In genomic region chr1:156672720-156673475, GRCm38 (mm10) we compare ENCODE assay signal across 8 mouse cellular contexts. TPM values are rescaled to one million over a fixed set of nuclear protein-coding genes. Genes with fewer than 3 reads are reported as not detected.
A peak's percentile ranks its signal among the peaks of the same experiment; 100 is the strongest.
DNase-seq lines count a peak whose midpoint lies in the region; TF ChIP-seq lines count a peak whose summit lies in the region.

No protein-coding gene starts in this region.

- no peaks in the 10 kb centered on the region for H3K9me3 ChIP-seq in forebrain, embryonic 10.5 days
- H3K9me3 ChIP-seq in limb, embryonic 10.5 days (replicated peaks): no peaks in the 10 kb centered on the region

- H3K27ac ChIP-seq in spleen, adult 2 months (ENCODE audit: insufficient read depth, low read length): peak overlapping the region; percentile 87
- peak overlapping the region; percentile 79 for H3K27ac ChIP-seq in forebrain, embryonic 10.5 days
- peak overlapping the region; percentile 22; the same call in 1 of the 2 replicates for H3K27ac ChIP-seq in limb, embryonic 10.5 days

- peak overlapping the region; percentile 85 for H3K4me3 ChIP-seq in spleen, adult 2 months (ENCODE audit: extremely low read depth, insufficient read depth, insufficient read length)
- H3K4me3 ChIP-seq in forebrain, embryonic 10.5 days: peak overlapping the region; percentile 63
- H3K4me3 ChIP-seq in limb, embryonic 10.5 days: peak overlapping the region; percentile 62
- H3K4me3 ChIP-seq in myocyte: peak overlapping the region; percentile 90

- H3K36me3 ChIP-seq in spleen, adult 2 months (ENCODE audit: control insufficient read depth, insufficient read depth, low read length): peaks cover 14% of the 10 kb centered on the region
- no peaks in the 10 kb centered on the region; the same call in 1 of the 2 replicates for H3K36me3 ChIP-seq in forebrain, embryonic 10.5 days (replicated peaks)
- H3K36me3 ChIP-seq in limb, embryonic 10.5 days: no peaks in the 10 kb centered on the region
- H3K36me3 ChIP-seq in myocyte (ENCODE audit: control insufficient read depth, insufficient read depth): peaks cover 12% of the 10 kb centered on the region

- peaks cover 5% of the 10 kb centered on the region for H3K79me2 ChIP-seq in myocyte (ENCODE audit: control insufficient read depth, insufficient read depth)

- H3K27me3 ChIP-seq in spleen, adult 2 months (ENCODE audit: control insufficient read depth, insufficient read depth, low read length): no peaks in the 10 kb centered on the region
- peaks cover 26% of the 10 kb centered on the region for H3K27me3 ChIP-seq in forebrain, embryonic 10.5 days (ENCODE audit: poor library complexity, severe bottlenecking)
- H3K27me3 ChIP-seq in limb, embryonic 10.5 days (ENCODE audit: low read depth, poor library complexity, severe bottlenecking): peaks cover 7% of the 10 kb centered on the region; the same call in 1 of the 2 replicates
- H3K27me3 ChIP-seq in myocyte (ENCODE audit: control insufficient read depth, insufficient read depth, insufficient read length): no peaks in the 10 kb centered on the region

- peaks cover 6% of the 10 kb centered on the region; the same call in 1 of the 2 replicates for H3K4me1 ChIP-seq in spleen, adult 2 months (ENCODE audit: control insufficient read depth, insufficient read depth, insufficient read length)
- peaks cover 35% of the 10 kb centered on the region for H3K4me1 ChIP-seq in forebrain, embryonic 10.5 days
- H3K4me1 ChIP-seq in limb, embryonic 10.5 days: peaks cover 41% of the 10 kb centered on the region

- WGBS in spleen, adult 2 months: 13% methylated on average over 14 of the region's 14 CpGs
- WGBS in forebrain, embryonic 10.5 days: 6% methylated on average over 14 of the region's 14 CpGs
- 8% methylated on average over 14 of the region's 14 CpGs for WGBS in limb, embryonic 10.5 days

- peak overlapping the region; percentile 94 for H3K4me2 ChIP-seq in myocyte (ENCODE audit: low read depth)

- no peak for TF ChIP-seq CTCF in spleen, adult 2 months (IDR thresholded peaks at IDR 0.05; ENCODE audit: extremely low read depth, insufficient read depth, insufficient read length, insufficient replicate concordance)

- DNase-seq in spleen, adult 2 months (ENCODE audit: low read depth in 1 of 2, low spot score in 2 of 2): peak in 1 of 2 experiments; percentile 36
- no peak for DNase-seq in spleen, adult 12 weeks (ENCODE audit: low spot score)
- no peak for DNase-seq in forebrain, embryonic 10.5 days (ENCODE audit: extremely low spot score, low spot score)
- DNase-seq in limb, embryonic 10.5 days (ENCODE audit: low spot score): no peak
- no peak for DNase-seq in right cerebral cortex, postnatal 10 days (ENCODE audit: low spot score in 2 of 2)
- DNase-seq in layer of hippocampus, postnatal 10 days (ENCODE audit: low spot score in 2 of 2): no peak
- DNase-seq in left cerebral cortex, postnatal 36 days (ENCODE audit: low spot score in 2 of 2): no peak

- peak overlapping the region; percentile 42 for H3ac ChIP-seq in myocyte (ENCODE audit: control insufficient read depth, insufficient read length)

- intact Hi-C loops in left cerebral cortex, postnatal 36 days (cut with DNase I): no loop called here

- no peak for TF ChIP-seq POLR2A in spleen, adult 2 months (IDR thresholded peaks at IDR 0.05; ENCODE audit: low read depth, low read length)
- TF ChIP-seq POLR2A in myocyte (IDR thresholded peaks at IDR 0.05; ENCODE audit: insufficient read length, low read depth): no peak

TF ChIP-seq in myocyte, 11 proteins besides CTCF, POLR2A, EP300 and RAD21:
- TF ChIP-seq TCF3 (IDR thresholded peaks at IDR 0.05; ENCODE audit: insufficient read length, low read depth): no peak
- no peak for TF ChIP-seq POLR2AphosphoS2 (IDR thresholded peaks at IDR 0.05; ENCODE audit: insufficient read length, low read depth)
- no peak for TF ChIP-seq MYOD1 (IDR thresholded peaks at IDR 0.05; ENCODE audit: control insufficient read depth in 1 of 3, insufficient read length in 2 of 3, low read depth in 2 of 3)
- no peak for TF ChIP-seq TCF12 (IDR thresholded peaks at IDR 0.05; ENCODE audit: insufficient read depth, poor library complexity, severe bottlenecking)
- no peak for TF ChIP-seq USF1 (IDR thresholded peaks at IDR 0.05; ENCODE audit: low read depth)
- TF ChIP-seq E2F4 (IDR thresholded peaks at IDR 0.05; ENCODE audit: insufficient read depth): no peak
- no peak for TF ChIP-seq SRF (IDR thresholded peaks at IDR 0.05; ENCODE audit: control insufficient read depth, insufficient read length, low read depth)
- no peak for TF ChIP-seq CEBPB (IDR thresholded peaks at IDR 0.05; ENCODE audit: insufficient read depth, poor library complexity, severe bottlenecking)
- TF ChIP-seq MYOG (IDR thresholded peaks at IDR 0.05; ENCODE audit: control insufficient read depth in 1 of 3, insufficient read depth in 1 of 3, insufficient read length in 2 of 3, low read depth in 2 of 3): no peak
- no peak for TF ChIP-seq REST (IDR thresholded peaks at IDR 0.05; ENCODE audit: insufficient read depth, insufficient read length)
- TF ChIP-seq MAX (IDR thresholded peaks at IDR 0.05; ENCODE audit: low read depth): no peak

RNA-seq across cellular contexts. Expression of gene Tor3a, which starts 1.3 kb away (rescaled TPM):
- 32.2 and 65.8 TPM in 2 replicates for polyA plus RNA-seq in spleen, adult 2 months (2012; rRNA removed)
- polyA plus RNA-seq in forebrain, embryonic 10.5 days (2016; fragmentation: Nextera tagmentation; extraction: Ambion mirVana): 5.4 and 6.2 TPM in 2 replicates
- 5.9 and 6.9 TPM in 2 replicates for polyA plus RNA-seq in limb, embryonic 10.5 days (2016; fragmentation: Nextera tagmentation; extraction: Ambion mirVana)
- polyA plus RNA-seq in myocyte (2012; fragmentation: generic; extraction: Trizol): 45.9 TPM
- 1 to 10 TPM; 5.0 to 8.5 TPM for total RNA-seq in layer of hippocampus, postnatal 10 days (2021)
- total RNA-seq in left cerebral cortex, postnatal 36 days (2021): 1 to 10 TPM; 4.5 to 5.5 TPM

RNA-seq across cellular contexts. Expression of gene Fam20b, which starts 46.0 kb away (rescaled TPM):
- polyA plus RNA-seq in spleen, adult 2 months (2012; rRNA removed): 8.9 and 9.6 TPM in 2 replicates
- polyA plus RNA-seq in forebrain, embryonic 10.5 days (2016; fragmentation: Nextera tagmentation; extraction: Ambion mirVana): 16.4 and 17.5 TPM in 2 replicates
- 18.3 and 19.9 TPM in 2 replicates for polyA plus RNA-seq in limb, embryonic 10.5 days (2016; fragmentation: Nextera tagmentation; extraction: Ambion mirVana)
- 22.9 TPM for polyA plus RNA-seq in myocyte (2012; fragmentation: generic; extraction: Trizol)
- total RNA-seq in layer of hippocampus, postnatal 10 days (2021): 10 to 100 TPM; 65.2 to 67.2 TPM
- total RNA-seq in left cerebral cortex, postnatal 36 days (2021): 10 to 100 TPM; 66.8 to 77.1 TPM

Comparison
In these comparisons a context has a peak if more than half of its experiments do, and no peak if none do; other contexts are left out.
1. H3K27ac ChIP-seq: peak in every context shown above with its lines; median percentile 87 in spleen, adult 2 months; 79 in forebrain, embryonic 10.5 days; 22 in limb, embryonic 10.5 days.